Mouse (Mus musculus) forebrain, postnatal 0 days (tissue): Measurements from ENCODE around the gene Slc38a8. TPM values are rescaled to one million over a fixed set of nuclear protein-coding genes. Genes with fewer than 3 reads are reported as not detected.

Experiments
- ATAC-seq: fragments of 200-750 bp; cut with Nextera tagmentation; 2 replicates; pipeline ENCODE4 v1.8.0; 2017; ENCODE audit warnings: mild to moderate bottlenecking, moderate library complexity
- DNase-seq: peaks from one replicate; pipeline ENCODE4 v3.0.0-alpha.2; 2015
- H3K27ac ChIP-seq: fragments of 300-500 bp; sonication (generic); 2 replicates; pipeline ENCODE4 v1.5.1; 2014; ENCODE audit warnings: low read depth, mild to moderate bottlenecking, antibody characterized with exemption, low read length, moderate library complexity, mixed read lengths
- H3K27me3 ChIP-seq: fragments of 300-500 bp; sonication (generic); 2 replicates; pipeline ENCODE4 v1.6.1; 2014; ENCODE audit warnings: mild to moderate bottlenecking, low read length, mixed read lengths; ENCODE audit not compliant: insufficient read depth
- H3K36me3 ChIP-seq: fragments of 300-500 bp; sonication (generic); 2 replicates; pipeline ENCODE4 v1.6.1; 2014; ENCODE audit warnings: mild to moderate bottlenecking, moderate library complexity; ENCODE audit not compliant: insufficient read depth
- H3K4me1 ChIP-seq: fragments of 300-500 bp; sonication (generic); 2 replicates; pipeline ENCODE4 v1.6.1; 2014; ENCODE audit warnings: antibody characterized with exemption; ENCODE audit not compliant: insufficient read depth
- H3K4me2 ChIP-seq: fragments of 300-500 bp; sonication (generic); 2 replicates; pipeline ENCODE4 v1.6.1; 2014; ENCODE audit warnings: low read depth, mild to moderate bottlenecking, moderate library complexity
- H3K4me3 ChIP-seq: fragments of 300-500 bp; sonication (generic); 2 replicates; pipeline ENCODE4 v1.5.1; 2014; ENCODE audit warnings: low read depth, low read length, mixed read lengths
- H3K9ac ChIP-seq: fragments of 300-500 bp; sonication (generic); 2 replicates; pipeline ENCODE4 v1.6.1; 2014; ENCODE audit warnings: mild to moderate bottlenecking
- H3K9me3 ChIP-seq: fragments of 300-500 bp; sonication (generic); 2 replicates; pipeline ENCODE4 v1.6.1; 2016; ENCODE audit warnings: low read length
- CTCF ChIP-seq: sonication (generic); IDR thresholded peaks from 2 replicates; pipeline ENCODE4 v1.5.1; 2016; ENCODE audit warnings: antibody characterized with exemption, control low read depth, low read depth
- WGBS: fragments of 180-500 bp; shearing (Covaris S2); extraction: QIAGEN DNeasy Blood & Tissue Kit; methylation state at CpG from one replicate; pipeline ENCODE4 v1.1.7; 2014; 5-methylcytosine and 5-hydroxymethylcytosine counted together
- polyA plus RNA-seq: library from polyadenylated mRNA; unstranded; fragments of >200 nt; fragmentation: Nextera tagmentation; extraction: Ambion mirVana; gene quantifications from 2 replicates; pipeline ENCODE4 v1.2.1, GENCODE M21; 2015
- total RNA-seq: library from RNA; depleted of rRNA; stranded (reverse); fragments of >200 nt; gene quantifications from 2 replicates; pipeline ENCODE4 v1.2.3, GENCODE M21; 2014

Gene Slc38a8
- total and polyA plus RNA-seq, 2 experiments from 2014 or later = 0.12 TPM; not detected in 1

DNA sequence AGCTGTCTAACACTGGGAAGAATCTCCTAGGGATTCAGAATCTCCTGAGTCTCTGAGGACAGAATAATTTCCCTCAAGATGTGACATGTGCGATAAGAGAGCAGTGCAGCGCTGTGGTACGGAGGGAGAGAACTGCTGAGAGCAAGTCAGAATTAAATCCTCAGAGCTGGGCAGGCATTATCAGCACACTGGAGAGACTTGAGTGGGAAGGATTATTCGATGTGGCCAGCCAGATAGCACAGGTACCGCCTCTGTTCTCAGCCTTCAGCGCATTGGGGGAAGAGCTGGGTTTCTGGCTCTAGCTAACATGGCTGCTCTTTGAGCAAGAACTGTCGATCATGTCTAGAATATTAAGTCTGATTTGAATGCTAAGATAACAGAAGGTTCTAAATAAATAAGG lies 10.2 kb upstream of the Slc38a8 start:
- no peak overlapping the region for H3K9ac ChIP-seq
- peaks cover 90% of the 10 kb centered on the region for H3K36me3 ChIP-seq
- H3K9me3 ChIP-seq = no peaks in the 10 kb centered on the region
- H3K4me2 ChIP-seq = no peak overlapping the region
- no peak overlapping the region for H3K4me3 ChIP-seq
- TF ChIP-seq CTCF = no peak
- no peak overlapping the region for H3K27ac ChIP-seq
- H3K27me3 ChIP-seq = no peaks in the 10 kb centered on the region
- ATAC-seq = no peak
- no peak for DNase-seq
- H3K4me1 ChIP-seq = no peaks in the 10 kb centered on the region
- 90% methylated on average over 7 of the region's 7 CpGs for WGBS

DNA sequence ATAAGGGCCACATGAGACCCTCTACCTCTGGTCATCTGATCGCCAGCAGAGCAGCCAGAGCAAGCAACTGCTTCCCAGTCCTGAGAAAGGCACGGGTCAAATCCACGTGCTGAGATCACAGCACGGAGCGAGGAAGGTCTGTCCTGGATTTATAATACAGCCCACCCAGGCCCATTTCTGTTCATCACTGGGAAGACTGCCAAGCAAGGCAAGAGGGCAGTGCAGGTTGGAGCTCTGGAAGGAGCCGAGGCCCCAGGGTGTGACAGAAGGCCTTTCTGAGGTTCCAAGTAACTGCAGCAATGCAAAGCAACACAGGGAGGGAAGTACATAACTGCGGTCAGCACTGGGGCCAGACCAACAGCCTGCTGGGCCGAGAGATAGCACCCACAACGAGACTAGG lies 9.0 kb upstream of the Slc38a8 start:
- H3K4me1 ChIP-seq = no peaks in the 10 kb centered on the region
- H3K9ac ChIP-seq = no peak overlapping the region
- no peak overlapping the region for H3K27ac ChIP-seq
- H3K4me3 ChIP-seq = no peak overlapping the region
- DNase-seq (no peak), ATAC-seq (no peak)
- peaks cover 92% of the 10 kb centered on the region for H3K36me3 ChIP-seq
- WGBS = 88% methylated on average over 9 of the region's 9 CpGs
- H3K27me3 ChIP-seq = no peaks in the 10 kb centered on the region
- TF ChIP-seq CTCF = no peak
- no peak overlapping the region for H3K4me2 ChIP-seq
- H3K9me3 ChIP-seq = no peaks in the 10 kb centered on the region

- Histone ChIP-seq H3K27ac (no peak overlapping the region), H3K9ac (no peak overlapping the region), H3K36me3 (peaks cover 50% of the 10 kb centered on the region), H3K9me3 (no peaks in the 10 kb centered on the region), H3K27me3 (no peaks in the 10 kb centered on the region), H3K4me1 (no peaks in the 10 kb centered on the region), H3K4me3 (no peak overlapping the region), H3K4me2 (no peak overlapping the region)
- WGBS = 82% methylated on average over 8 of the region's 8 CpGs
- no peak for ATAC-seq
- TF ChIP-seq CTCF = no peak
- DNase-seq = no peak
Observed at GRCm38 (mm10) chr8:119506106-119506505, 4.6 kb upstream of the Slc38a8 start.

DNA sequence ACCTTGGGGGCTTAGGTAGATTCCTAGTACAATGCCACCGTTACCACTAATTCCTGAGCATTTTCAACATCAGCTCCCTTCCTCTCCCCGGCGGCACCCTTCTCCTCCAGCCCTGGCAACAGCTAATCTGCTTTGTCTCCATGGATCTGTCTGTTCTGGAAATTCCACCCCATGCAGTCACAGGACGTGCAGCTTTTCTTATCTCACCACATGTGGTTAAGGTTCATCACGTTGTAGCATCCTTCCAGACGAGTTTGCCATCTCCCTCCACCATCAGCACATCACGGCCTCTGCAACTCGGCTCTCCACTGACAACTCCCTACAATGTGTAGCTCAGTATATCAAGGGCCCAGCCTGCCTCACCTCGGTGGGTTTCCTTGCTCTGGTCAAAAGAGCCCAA lies 4.0 kb upstream of the Slc38a8 start:
- no peaks in the 10 kb centered on the region for H3K9me3 ChIP-seq
- H3K4me3 ChIP-seq = no peak overlapping the region
- TF ChIP-seq CTCF = no peak
- DNase-seq (peak; percentile 3), ATAC-seq (peak; percentile 23; the same call in 1 of the 2 replicates)
- no peak overlapping the region for H3K9ac ChIP-seq
- H3K4me2 ChIP-seq = no peak overlapping the region
- H3K27me3 ChIP-seq = no peaks in the 10 kb centered on the region
- 28% methylated on average over 9 of the region's 9 CpGs for WGBS
- H3K36me3 ChIP-seq = peaks cover 46% of the 10 kb centered on the region
- no peaks in the 10 kb centered on the region for H3K4me1 ChIP-seq
- H3K27ac ChIP-seq = no peak overlapping the region

DNA sequence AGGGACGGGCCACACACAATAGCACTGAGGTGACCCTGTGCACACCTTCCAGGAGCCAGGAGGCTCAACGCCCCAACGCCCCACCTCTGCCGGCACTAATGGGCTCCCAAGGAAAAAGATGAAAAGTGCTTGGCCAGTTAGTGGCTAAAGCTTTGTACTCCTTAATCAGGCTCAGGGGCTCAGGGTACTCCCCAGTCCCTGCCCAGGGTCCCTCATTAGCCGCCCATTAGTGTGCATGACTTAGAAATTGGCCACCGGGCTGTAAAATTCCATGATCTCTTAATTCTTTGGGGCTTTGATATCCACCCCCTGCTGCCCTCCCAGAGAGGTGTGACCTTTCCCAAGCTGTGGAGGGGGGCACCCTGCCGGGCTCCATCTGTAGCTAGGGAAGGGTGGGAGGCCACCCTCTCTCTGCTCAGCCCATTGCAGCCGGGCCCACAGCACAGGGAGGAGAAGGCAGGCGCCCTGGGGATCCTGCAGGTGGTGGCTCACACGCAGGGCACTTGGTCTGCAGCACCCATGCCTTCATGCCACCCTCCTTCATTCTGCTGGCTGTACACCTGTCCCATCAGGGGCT lies 1.8 kb upstream of the Slc38a8 start:
- ATAC-seq (no peak), DNase-seq (no peak)
- Histone ChIP-seq H3K9ac (no peak overlapping the region), H3K4me2 (no peak overlapping the region), H3K36me3 (peaks cover 25% of the 10 kb centered on the region), H3K9me3 (no peaks in the 10 kb centered on the region), H3K27me3 (no peaks in the 10 kb centered on the region), H3K4me1 (no peaks in the 10 kb centered on the region), H3K4me3 (no peak overlapping the region), H3K27ac (no peak overlapping the region)
- no peak for TF ChIP-seq CTCF
- 11% methylated on average over 10 of the region's 10 CpGs for WGBS

DNA sequence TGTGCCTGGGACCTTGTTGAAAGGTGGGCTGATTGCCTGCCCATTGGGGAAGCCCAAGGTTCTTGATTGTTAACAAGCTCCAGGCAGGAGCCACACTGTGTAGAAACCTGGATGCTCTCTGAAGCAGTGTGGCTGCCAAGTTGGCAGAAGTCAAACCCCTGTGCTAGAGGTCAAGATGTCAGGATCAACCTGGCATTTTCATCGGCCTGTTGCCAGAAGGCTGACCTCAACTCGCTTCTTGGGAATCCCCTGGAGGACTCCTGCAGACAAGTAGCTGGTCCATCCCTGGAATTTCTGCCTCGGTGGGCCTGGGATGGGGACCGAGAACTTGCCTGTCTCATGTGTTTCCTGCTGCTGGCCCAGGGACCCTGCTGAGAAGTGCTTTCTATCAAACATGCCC lies 613 bp upstream of the Slc38a8 start:
- no peak for TF ChIP-seq CTCF
- no peaks in the 10 kb centered on the region for H3K4me1 ChIP-seq
- H3K4me3 ChIP-seq = no peak overlapping the region
- no peak overlapping the region for H3K27ac ChIP-seq
- H3K9ac ChIP-seq = no peak overlapping the region
- no peak for DNase-seq
- H3K9me3 ChIP-seq = no peaks in the 10 kb centered on the region
- WGBS = 62% methylated on average over 4 of the region's 4 CpGs
- H3K27me3 ChIP-seq = no peaks in the 10 kb centered on the region
- H3K4me2 ChIP-seq = no peak overlapping the region
- ATAC-seq = no peak
- peaks cover 16% of the 10 kb centered on the region for H3K36me3 ChIP-seq

DNA sequence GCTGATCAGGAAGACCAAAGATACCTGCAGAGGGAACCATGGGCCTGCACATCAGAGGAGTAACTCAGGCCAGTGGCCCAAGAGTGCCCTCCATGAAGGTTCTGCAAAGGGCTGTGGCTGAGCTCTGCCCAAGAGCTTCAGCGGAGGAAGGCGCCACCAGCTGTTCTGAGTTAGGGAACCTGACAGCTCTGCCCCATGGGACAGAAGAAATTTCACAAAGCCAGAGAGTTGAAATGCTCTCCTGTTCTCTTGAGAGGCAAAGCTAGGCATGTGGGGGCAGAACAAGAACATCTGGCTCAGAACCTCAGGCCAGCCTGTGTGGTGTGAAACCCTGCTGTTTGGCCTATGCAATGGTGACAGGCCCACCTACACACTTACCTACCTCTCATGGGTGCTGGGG lies 1.7 kb downstream of the Slc38a8 start:
- Histone ChIP-seq H3K4me1 (no peaks in the 10 kb centered on the region), H3K27me3 (no peaks in the 10 kb centered on the region), H3K4me3 (no peak overlapping the region), H3K9me3 (no peaks in the 10 kb centered on the region), H3K36me3 (no peaks in the 10 kb centered on the region), H3K4me2 (no peak overlapping the region), H3K9ac (no peak overlapping the region), H3K27ac (no peak overlapping the region)
- ATAC-seq = no peak
- WGBS = 92% methylated on average over 2 of the region's 2 CpGs
- DNase-seq = no peak
- TF ChIP-seq CTCF = no peak
